ENCODE assay signal across 12 mouse cellular contexts in the genomic region with DNA sequence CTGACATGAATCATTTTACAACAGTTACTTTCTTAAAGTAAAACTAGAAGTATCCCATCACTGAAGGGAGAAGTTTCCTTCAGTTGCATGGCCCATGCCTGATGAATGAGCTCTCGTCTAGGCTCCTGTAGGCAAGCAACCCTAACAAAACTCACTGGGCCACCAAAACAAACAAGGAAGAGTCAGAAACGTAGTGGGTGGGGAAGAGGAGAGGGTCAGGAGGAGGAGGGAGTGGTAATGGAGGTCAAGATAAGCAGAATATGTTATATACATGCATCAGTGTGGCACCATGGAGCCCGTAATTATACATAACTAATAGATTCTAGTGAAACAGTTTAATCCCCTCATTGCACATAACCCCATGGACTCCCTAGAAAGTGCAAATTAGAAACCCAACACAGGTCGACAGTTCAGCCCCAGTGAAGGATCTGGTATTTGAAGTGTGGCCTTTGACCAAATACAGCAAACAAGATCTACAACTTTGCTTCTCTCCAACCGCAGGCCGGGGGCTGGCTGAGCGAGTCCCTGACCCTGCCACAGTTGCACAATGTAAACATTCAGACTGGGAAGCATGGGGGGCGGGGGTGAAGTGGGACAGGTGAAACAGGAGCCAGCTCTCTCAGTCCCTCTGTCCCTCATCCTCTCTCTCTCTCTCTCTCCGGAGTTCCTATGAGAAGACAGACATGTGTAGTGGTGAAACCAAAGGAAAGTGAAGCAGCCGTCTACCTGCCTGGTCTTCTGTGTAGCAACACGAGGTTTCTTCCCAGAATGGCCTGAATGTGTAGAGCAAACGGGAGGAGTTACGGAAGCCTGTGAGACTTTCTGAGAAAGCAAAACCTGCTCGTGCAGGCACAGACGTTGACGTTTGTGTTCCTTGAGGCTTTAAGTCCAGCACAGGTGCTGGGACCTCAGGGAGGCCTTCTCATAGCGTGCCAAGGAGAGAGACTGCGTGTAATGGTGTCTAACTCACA.
A peak's percentile ranks its signal among the peaks of the same experiment; 100 is the strongest.
DNase-seq lines count a peak whose midpoint lies in the region; ATAC-seq and TF ChIP-seq lines count a peak whose summit lies in the region.
"Had no signal": no experiment of that assay in that cellular context is flagged by ENCODE, and none has a peak within 500 bp of the region (broad histone marks: within the 10 kb centered on the region; RNA-seq: fewer than 3 reads in every experiment).

No protein-coding gene starts in this region.

- H3K9ac ChIP-seq in embryonic facial prominence, embryonic 13.5 days = no peak overlapping the region
- no peak overlapping the region for H3K9ac ChIP-seq in liver, adult 2 months (ENCODE audit: low read depth, low read length)
- H3K9ac ChIP-seq: hindbrain, embryonic 14.5 days; limb, embryonic 15.5 days had no signal

- no peaks in the 10 kb centered on the region for H3K36me3 ChIP-seq in embryonic facial prominence, embryonic 13.5 days
- no peaks in the 10 kb centered on the region for H3K36me3 ChIP-seq in liver, adult 2 months (ENCODE audit: control insufficient read depth, insufficient read depth, low read length)
- H3K36me3 ChIP-seq in forebrain, embryonic 10.5 days (replicated peaks) = no peaks in the 10 kb centered on the region
- H3K36me3 ChIP-seq: limb, embryonic 15.5 days had no signal

- 0 out of 2 replicates have a peak overlapping the region, but pooled peaks have one; percentile 20 for H3K27ac ChIP-seq in bone marrow macrophage, adult 2 months (ENCODE audit: insufficient read depth, low read depth, low read length)
- H3K27ac ChIP-seq in embryonic facial prominence, embryonic 13.5 days = peak overlapping the region; percentile 55
- H3K27ac ChIP-seq in liver, adult 2 months (replicated peaks; ENCODE audit: insufficient read depth, low read depth, low read length) = no peak overlapping the region
- H3K27ac ChIP-seq in forebrain, embryonic 10.5 days = no peak overlapping the region; the same call in 1 of the 2 replicates
- H3K27ac ChIP-seq: hindbrain, embryonic 14.5 days; limb, embryonic 15.5 days had no signal

- ATAC-seq in embryonic facial prominence, embryonic 13.5 days (ENCODE audit: insufficient number of reproducible peaks, insufficient read depth, low FRiP score, low TSS enrichment, low read depth) = no peak

- H3K79me2 ChIP-seq in liver, adult 2 months (ENCODE audit: control insufficient read depth, insufficient read depth, low read length) = no peaks in the 10 kb centered on the region

- no peak overlapping the region for H3K4me3 ChIP-seq in bone marrow macrophage, adult 2 months (ENCODE audit: insufficient read depth, low read length)
- H3K4me3 ChIP-seq in embryonic facial prominence, embryonic 13.5 days = no peak overlapping the region
- no peak overlapping the region for H3K4me3 ChIP-seq in liver, adult 2 months (ENCODE audit: insufficient read depth, low read depth, low read length)
- no peak overlapping the region for H3K4me3 ChIP-seq in forebrain, embryonic 10.5 days
- H3K4me3 ChIP-seq: limb, embryonic 15.5 days; myocyte had no signal

- TF ChIP-seq CTCF in bone marrow macrophage, adult 2 months (IDR thresholded peaks at IDR 0.05; ENCODE audit: low read depth, low read length) = no peak
- no peak for TF ChIP-seq CTCF in liver, adult 2 months (IDR thresholded peaks at IDR 0.05; ENCODE audit: low read depth, low read length)

- H3K4me1 ChIP-seq in bone marrow macrophage, adult 2 months (ENCODE audit: control insufficient read depth, insufficient read depth, low read length) = peaks cover 42% of the 10 kb centered on the region
- H3K4me1 ChIP-seq in embryonic facial prominence, embryonic 13.5 days = peaks cover 15% of the 10 kb centered on the region
- H3K4me1 ChIP-seq in liver, adult 2 months (ENCODE audit: control insufficient read depth, insufficient read depth, low read length) = peaks cover 5% of the 10 kb centered on the region
- H3K4me1 ChIP-seq in forebrain, embryonic 10.5 days = peaks cover 16% of the 10 kb centered on the region

- no peak overlapping the region for H3K4me2 ChIP-seq in embryonic facial prominence, embryonic 13.5 days
- H3K4me2 ChIP-seq: heart, embryonic 11.5 days; hindbrain, embryonic 14.5 days; limb, embryonic 15.5 days had no signal

- 59% methylated on average over 18 of the region's 18 CpGs for WGBS in embryonic facial prominence, embryonic 13.5 days
- WGBS in liver, adult 2 months = 27% methylated on average over 18 of the region's 18 CpGs
- WGBS in forebrain, embryonic 10.5 days = 78% methylated on average over 18 of the region's 18 CpGs

- peak; percentile 81 for DNase-seq in liver, adult 2 months (ENCODE audit: extremely low read depth, low read depth, low spot score)
- DNase-seq in lung, postnatal 10 days = peak; percentile 42
- no peak for DNase-seq in forebrain, embryonic 10.5 days (ENCODE audit: extremely low spot score, low spot score)
- no peak for DNase-seq in c-Kit-positive CD71-positive TER-119-positive erythroid progenitor cells, embryonic 14.5 days (ENCODE audit: low spot score)
- DNase-seq in gastrocnemius, postnatal 36 days = no peak
- no peak for DNase-seq in adipocyte (ENCODE audit: low spot score)

- intact Hi-C loops in gastrocnemius, postnatal 36 days (cut with DNase I) = no loop called here

- no peaks in the 10 kb centered on the region for H3K27me3 ChIP-seq in embryonic facial prominence, embryonic 13.5 days
- H3K27me3 ChIP-seq in liver, adult 2 months (ENCODE audit: control insufficient read depth, insufficient read depth, low read length) = no peaks in the 10 kb centered on the region
- H3K27me3 ChIP-seq in forebrain, embryonic 10.5 days (ENCODE audit: poor library complexity, severe bottlenecking) = no peaks in the 10 kb centered on the region
- H3K27me3 ChIP-seq: limb, embryonic 15.5 days had no signal

- no peak for TF ChIP-seq POLR2A in bone marrow macrophage, adult 2 months (IDR thresholded peaks at IDR 0.05; ENCODE audit: borderline replicate concordance, low read depth, low read length)
- TF ChIP-seq POLR2A in liver, adult 2 months (IDR thresholded peaks at IDR 0.05; ENCODE audit: extremely low read depth, insufficient read depth, low read length) = no peak

- no peaks in the 10 kb centered on the region for H3K9me3 ChIP-seq in embryonic facial prominence, embryonic 13.5 days
- no peaks in the 10 kb centered on the region for H3K9me3 ChIP-seq in forebrain, embryonic 10.5 days
- H3K9me3 ChIP-seq: limb, embryonic 15.5 days had no signal

Comparison
In these comparisons a context has a peak if more than half of its experiments do, and no peak if none do; other contexts are left out.
1. H3K27ac ChIP-seq: peak in bone marrow macrophage, adult 2 months (single experiment) and embryonic facial prominence, embryonic 13.5 days (single experiment); none in liver, adult 2 months (single experiment) and forebrain, embryonic 10.5 days (single experiment).
2. DNase-seq: peak in liver, adult 2 months (single experiment) and lung, postnatal 10 days (single experiment); none in forebrain, embryonic 10.5 days (single experiment), c-Kit-positive CD71-positive TER-119-positive erythroid progenitor cells, embryonic 14.5 days (single experiment), gastrocnemius, postnatal 36 days (0 of 2) and adipocyte (single experiment).